ENCODE assay signal across 21 mouse cellular contexts in genomic region chr6:87762161-87762560, GRCm38 (mm10). TPM values are rescaled to one million over a fixed set of nuclear protein-coding genes. Genes with fewer than 3 reads are reported as not detected.
"Had no signal": no experiment of that assay in that cellular context is flagged by ENCODE, and none has a peak within 500 bp of the region (broad histone marks: within the 10 kb centered on the region; RNA-seq: fewer than 3 reads in every experiment).

No protein-coding gene starts in this region.

- ATAC-seq: inflammation-experienced regulatory T-cells, adult 6 months; intestine, embryonic 16.5 days had no signal

- H3K4me1 ChIP-seq: kidney, embryonic 15.5 days; lung, embryonic 15.5 days had no signal

- H3K9me3 ChIP-seq: kidney, embryonic 15.5 days; lung, embryonic 15.5 days had no signal

- H3K4me2 ChIP-seq: kidney, embryonic 15.5 days; lung, embryonic 15.5 days; midbrain, embryonic 11.5 days had no signal

- H3K27me3 ChIP-seq: kidney, embryonic 15.5 days; lung, embryonic 15.5 days had no signal

- H3K27ac ChIP-seq: kidney, embryonic 15.5 days; lung, embryonic 15.5 days; stomach, postnatal 0 days had no signal

- H3K9ac ChIP-seq: kidney, embryonic 15.5 days; lung, embryonic 15.5 days had no signal

- DNase-seq: kidney, adult 8-10 months; kidney, postnatal 14 days; kidney, postnatal 4 days; layer of hippocampus, adult 9-11 months; lung, adult 18-20 months; lung, postnatal 10 days; lung, postnatal 4 days; midbrain, embryonic 14.5 days; right cerebral cortex, adult 18-20 months; right cerebral cortex, postnatal 14 days; right cerebral cortex, postnatal 4 days; thymus, adult 2 months; thymus, postnatal 14 days; thymus, postnatal 4 days had no signal

- H3K36me3 ChIP-seq: kidney, embryonic 15.5 days; lung, embryonic 15.5 days had no signal

- H3K4me3 ChIP-seq: kidney, embryonic 15.5 days; lung, embryonic 15.5 days had no signal

RNA-seq across cellular contexts. Expression of gene Gp9, which starts 15.7 kb away (rescaled TPM):
- total RNA-seq: midbrain, postnatal 0 days had no signal
- polyA plus RNA-seq: midbrain, postnatal 0 days had no signal
